Mouse (Mus musculus) inflammation-experienced regulatory T-cells, adult 6 months (primary cell): ENCODE data around the gene Snx29. TPM values are rescaled to one million over a fixed set of nuclear protein-coding genes. Genes with fewer than 3 reads are reported as not detected.
A peak's percentile ranks its signal among the peaks of the same experiment; 100 is the strongest.
"Not testable (repeated sequence)": the region's sequence is repeated elsewhere in the genome, so short reads cannot be mapped to it uniquely, and the experiment has no call there.

Source experiments
- ATAC-seq: one replicate; pipeline ENCODE4 v1.8.0; 2017
- polyA plus RNA-seq, 3 experiments: library from polyadenylated mRNA; unstranded; fragments of 100-300 nt; shearing (Covaris generic); gene quantifications; one replicate each; pipeline ENCODE4 v1.2.1; 2017

The Snx29 gene
- polyA plus RNA-seq, 3 experiments from 2014 or later, result 4.4 to 14.3 (median 6.1) TPM

DNA sequence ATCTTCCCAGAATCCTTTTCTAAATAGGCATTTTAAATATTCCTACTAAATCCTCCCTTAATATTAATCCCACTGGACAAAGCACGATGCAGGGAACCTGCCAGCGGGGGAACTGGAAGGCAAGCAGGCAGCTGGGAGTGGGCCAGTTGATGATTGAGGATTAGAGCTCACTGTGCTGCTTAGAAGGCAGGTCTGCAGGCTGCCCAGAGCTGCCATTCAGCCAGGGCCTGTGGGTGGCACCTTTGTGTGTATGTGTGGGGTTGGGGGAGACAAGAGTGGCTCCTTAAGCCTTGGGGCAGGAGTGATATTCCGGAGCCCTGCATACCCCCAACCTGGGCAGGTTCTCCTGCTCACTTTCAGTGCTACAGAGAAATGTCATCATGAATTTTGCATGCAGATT is 174.0 kb downstream of the Snx29 start:
- no peak for ATAC-seq

DNA sequence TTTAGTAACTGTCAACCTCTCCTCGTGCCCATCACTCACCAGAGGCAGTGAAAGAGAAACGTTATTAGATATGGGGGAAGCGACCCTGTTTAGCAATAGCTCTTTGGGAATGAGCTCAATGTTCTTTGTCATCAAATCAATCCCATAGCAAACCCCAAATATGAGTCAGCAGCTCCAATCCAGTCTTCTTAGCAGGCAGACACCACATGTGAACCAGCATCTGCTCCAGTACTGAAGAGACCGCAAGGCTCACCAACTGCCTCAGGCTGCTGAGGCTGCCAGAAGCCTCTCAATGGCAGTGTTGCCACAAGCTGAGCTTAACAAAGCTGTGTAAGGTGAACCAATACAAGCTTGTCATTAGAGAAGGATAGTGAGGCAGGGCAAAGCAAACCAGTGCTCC is 177.4 kb downstream of the Snx29 start:
- no peak for ATAC-seq

DNA sequence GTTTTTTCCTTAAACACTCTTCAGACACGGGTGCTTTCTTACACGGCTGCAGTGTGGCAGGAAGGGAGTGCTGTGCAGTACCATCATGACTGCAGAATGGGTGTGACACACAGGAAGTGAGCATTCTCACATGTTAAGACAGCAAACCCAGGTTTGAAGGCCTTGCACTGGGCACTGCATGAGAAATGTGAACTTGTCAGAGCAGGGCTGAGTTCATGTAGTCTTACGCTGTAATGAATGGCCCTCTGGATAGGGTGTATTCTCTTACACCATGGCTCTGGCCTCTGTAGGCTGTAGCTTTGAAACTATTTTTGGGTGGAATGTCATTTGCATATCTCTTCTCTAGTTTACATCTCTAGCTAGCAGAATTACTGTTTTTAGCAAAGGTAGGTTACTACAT is 178.4 kb downstream of the Snx29 start:
- peak; percentile 89 for ATAC-seq

DNA sequence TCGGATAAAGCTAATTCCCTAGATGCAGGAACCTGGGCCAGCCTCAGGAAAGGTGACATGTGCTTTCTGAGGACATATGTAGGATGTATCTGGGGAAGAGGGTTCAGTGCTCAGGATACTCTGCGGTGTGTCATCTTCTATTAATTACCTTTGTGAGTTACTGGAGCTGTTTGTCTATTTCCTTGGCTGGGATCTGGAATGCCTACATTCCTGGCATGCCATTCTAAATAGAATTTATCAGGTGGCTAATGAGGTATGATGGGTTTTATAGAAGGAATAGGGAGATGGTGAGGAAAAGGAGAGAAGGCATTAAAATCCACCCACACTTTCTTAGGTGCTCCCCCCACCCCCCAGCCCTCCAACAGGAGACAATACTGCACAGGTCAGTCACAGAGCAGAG is 178.9 kb downstream of the Snx29 start:
- no peak for ATAC-seq

DNA sequence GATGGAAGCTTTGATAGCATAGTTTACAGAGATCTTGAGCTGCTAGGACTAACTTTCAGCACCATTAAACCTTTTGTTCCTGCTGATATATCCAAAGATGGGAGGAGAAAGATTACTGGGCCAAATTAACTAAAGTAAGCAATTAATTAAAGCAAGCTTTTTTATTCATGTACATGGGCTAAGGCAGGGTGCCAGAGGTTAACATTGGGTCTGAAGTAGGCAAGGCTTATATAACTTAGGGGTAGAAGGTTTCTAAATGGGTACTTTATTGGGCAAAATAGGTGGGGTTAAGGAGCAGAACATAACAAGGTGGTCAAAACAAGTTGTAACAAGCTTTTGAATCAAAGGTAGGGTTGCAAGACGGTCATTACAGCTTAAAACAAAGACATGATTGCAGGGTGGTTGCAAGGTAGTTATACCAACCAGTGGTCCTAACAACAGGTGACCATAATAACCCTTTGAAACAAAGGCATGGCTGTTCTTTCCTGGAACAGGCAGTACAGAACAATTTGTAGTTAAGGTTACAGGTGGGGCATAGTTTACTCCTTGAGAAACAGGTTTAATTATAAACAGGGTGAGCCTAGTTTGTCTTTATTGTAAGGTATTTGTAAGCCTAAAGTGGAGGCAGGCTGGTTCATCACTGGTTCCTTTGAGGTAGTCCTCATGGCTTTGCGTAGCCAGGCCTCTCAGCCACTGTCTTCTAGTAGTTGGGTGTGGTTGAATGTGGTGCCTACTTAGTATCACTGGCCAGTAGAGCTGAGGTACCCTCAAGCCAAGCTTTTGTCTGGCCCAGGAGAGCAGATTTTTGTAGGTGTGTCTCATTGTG is 182.2 kb downstream of the Snx29 start:
- no peak for ATAC-seq

DNA sequence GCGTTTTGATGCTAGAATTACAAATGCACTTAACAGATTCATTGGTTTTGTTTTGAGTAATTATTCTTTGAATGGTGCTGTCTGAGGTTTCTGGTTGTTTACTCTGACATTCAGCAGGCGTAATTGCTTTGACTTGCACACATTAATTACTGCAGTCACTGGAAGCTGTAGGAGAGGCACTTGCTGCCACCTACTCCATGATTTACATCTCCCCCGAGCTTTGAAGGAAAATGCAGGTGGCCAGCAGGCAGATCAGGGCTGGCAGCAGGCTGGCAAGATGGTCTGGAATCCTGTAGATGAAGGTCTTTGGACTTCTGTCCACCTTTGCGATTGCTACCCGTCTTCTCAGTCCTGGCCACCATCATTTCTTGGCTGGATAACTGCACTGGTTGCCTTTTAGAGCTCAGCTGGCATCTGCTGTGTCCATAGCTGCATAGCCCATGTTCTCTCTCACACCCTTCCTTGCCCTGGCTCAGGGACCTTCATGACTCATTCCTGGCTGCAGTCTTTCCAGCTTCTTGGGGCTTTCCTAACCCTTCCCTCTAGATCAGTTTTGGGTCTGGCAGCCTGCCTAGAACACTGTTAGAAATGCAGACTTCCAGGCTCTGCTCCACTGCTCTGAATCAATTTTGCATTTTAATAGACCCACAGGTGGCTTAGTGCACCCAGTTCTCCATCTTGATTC is 182.9 kb downstream of the Snx29 start:
- no peak for ATAC-seq

DNA sequence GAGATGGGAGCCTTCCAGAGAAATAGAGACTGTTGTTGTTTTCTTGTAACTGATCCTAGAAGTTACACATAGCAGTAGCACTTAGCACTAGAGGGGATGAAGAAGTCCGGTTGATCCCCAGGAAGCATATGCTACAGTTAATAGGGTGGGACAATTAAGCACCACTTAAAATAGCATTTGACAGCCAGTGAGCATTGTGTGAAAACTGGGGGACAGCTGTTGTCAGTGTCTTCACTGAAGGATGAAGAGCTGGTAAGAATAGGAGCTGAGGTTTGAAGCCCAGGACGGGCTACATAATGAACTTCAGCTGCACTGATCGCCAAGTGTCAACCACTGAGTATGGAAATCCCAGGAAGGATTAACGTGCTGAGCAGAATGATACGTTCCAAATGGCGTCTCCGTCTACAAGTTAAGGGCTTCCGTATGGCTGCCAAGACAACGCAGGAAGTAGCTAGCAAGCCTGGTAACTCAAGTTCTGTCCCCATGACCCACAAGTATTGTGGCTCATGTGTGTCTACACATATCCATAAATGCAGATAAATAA is 184.6 kb downstream of the Snx29 start:
- no peak for ATAC-seq

DNA sequence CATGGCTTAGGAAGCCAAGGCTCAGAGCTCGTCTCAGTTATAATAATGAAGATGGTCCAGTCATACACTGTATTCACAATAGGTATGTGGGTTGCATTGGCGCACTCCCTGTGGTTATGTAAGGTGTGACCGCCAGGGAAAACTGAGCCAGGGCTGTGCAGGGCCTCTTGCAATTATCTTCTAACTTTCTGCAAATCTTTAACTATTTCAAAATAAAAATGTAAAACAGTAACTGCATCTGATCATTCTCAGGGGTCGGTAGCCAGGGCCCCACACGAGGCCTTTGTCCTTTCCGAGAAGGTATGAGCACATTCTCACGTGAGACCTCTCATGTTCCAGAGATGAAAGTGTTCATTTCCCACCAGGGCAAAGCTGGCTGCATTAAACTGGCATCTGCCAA is 185.6 kb downstream of the Snx29 start:
- ATAC-seq, result no peak

DNA sequence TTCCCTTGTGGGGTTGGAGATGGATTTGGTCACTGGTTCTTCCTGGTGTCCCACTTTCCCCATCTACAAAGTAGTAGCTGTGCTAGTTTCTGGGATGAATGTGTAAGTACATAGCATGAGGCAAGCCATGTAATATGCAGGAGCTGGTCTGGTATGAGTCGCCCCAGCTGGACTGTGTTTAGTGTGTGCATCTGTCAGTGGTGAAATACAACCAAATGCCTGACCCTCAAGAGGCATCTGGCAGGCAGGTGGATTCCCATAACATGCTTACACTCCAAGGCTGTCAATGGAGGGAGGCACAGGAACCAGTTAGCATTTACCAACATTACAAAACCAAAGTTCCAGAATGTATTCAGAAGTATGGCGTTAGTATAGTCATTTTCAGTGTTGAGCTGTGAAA is 187.7 kb downstream of the Snx29 start:
- no peak for ATAC-seq

DNA sequence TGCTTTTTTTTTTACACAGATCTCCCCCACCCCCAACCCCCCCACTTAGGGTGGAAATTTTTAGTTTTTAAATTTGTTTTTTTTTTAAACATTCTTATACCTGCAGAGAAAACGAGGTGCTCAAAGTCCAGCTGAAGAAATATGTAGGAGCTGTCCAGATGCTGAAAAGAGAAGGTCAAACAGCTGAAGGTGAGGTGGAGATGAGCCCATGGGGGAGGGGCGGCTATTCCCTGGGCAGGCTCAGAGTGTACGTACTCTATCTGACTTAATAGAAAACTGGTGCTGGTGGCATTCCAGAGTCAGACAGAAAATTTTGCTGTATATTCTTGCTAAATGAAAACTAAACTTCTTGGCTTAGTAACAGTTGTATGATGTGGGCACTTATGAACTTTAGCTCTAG is 188.1 kb downstream of the Snx29 start:
- no peak for ATAC-seq

DNA sequence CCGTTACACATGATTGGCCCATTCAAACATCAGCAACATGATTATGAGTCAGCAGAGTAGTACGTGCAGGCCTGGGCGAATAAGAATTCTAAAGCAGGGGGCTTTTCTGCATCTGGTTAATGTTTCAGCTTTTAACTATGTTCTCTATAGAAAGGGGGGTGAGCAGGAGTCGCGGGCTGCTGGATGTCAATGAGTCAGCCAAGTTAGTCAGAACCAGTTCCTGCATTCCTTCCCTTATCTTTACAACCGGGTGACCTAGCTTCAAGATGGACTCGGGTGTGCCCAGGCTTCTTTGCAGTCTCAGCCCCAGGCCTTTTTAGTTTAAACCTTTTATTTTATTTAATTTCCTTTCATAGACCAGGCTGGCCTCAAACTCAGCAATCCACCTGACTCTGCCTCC is 189.0 kb downstream of the Snx29 start:
- ATAC-seq, result not testable (repeated sequence)

DNA sequence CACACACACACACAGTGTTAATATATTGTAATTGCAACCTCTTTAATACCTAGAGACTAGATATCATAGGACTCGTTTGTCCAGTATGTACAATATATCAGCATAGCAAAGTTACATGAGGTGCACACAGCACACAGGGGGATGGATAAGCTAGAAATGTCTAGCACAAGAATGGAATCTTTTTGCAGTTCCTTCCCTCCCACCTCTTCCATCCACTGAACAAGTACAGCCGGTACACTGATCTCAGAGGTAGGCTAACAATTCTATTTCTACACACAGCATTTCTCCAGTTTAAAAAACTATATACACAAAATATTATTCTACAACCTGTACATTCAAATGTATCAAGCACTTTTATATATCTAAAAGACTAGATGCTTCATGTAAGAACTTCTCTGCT is 194.0 kb downstream of the Snx29 start:
- ATAC-seq, result no peak

DNA sequence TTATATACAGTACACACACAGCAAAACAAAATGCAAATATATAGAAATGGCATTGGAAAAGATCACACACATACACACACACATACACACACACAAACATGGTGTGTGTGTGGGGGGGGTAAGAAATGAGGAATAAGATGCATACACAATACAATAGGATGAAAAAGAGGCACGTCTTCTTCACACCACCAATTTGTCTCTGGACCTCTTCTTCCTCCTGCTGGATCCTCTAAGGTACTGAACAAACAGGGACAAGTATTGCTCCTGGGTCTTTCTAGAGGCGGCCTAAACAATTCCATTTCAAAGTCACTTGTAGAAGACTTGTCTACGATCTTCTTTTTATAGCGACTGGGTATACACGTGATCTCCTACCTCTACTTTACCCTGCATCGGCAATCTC is 194.7 kb downstream of the Snx29 start:
- no peak for ATAC-seq

DNA sequence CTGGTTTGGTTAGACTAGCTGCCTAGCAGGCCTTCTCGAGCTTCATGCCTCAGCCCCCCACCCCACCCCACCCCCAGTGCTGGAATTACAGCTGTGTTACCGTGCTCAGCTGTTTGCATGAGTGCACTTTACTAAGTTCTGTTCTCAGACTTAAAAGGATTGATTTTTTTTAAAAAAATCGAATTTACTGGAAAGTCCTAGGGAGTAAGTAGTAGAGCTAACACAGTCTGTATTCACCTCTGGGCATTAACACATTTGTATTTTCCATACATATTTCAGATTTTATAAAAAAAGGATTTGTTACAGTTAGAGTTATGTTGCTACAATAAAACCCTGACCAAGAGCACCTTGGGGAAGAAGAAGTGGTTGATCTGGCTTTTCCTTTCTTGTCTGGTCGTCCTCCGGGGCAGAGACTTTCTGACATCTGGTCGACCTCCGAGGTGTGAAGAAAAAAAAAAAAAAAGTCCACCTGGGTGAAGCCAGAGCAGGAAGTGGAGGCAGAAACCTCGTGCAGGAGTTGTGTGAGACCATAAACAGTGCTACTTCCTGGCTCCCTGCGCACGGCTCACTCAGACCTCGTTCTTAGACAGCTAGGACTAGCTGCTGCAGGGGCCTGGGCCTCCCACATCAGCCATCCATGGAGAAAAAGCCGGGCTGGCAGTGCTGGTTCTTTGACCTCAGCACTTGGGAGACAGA is 196.2 kb downstream of the Snx29 start:
- no peak for ATAC-seq

DNA sequence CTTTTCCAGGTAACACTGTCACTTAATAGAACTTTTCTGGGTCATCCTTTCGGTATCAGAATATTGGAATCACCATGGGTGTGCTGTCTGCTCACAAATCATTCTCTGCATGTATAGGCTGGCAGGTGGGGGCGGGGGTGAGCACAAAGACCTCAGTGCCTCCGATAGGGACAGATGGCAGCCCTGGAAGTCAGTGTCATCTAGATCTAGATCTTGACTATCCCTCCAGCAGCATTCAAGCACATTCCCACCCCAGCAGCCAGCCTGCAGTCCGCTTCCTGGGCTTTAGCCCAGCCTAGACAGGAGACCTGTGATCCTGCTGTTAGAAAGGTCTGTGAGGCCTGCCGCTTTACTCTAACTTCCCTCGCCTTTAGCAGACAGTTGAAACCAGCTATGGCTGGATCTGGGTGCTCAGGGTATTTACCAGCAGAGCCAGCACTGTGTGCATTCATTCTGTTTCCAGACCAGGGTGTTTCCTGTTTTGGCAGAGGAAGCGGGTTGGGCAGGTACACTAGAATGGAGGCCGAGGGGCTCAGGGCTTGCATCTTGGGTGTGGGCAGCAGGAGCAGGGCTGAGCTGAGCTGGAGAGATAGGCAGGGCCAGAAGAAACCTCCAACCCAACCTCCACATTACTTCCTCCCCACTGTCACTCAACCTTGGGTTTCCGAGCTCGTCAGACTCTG is 203.5 kb downstream of the Snx29 start:
- ATAC-seq, result peak; percentile 69

DNA sequence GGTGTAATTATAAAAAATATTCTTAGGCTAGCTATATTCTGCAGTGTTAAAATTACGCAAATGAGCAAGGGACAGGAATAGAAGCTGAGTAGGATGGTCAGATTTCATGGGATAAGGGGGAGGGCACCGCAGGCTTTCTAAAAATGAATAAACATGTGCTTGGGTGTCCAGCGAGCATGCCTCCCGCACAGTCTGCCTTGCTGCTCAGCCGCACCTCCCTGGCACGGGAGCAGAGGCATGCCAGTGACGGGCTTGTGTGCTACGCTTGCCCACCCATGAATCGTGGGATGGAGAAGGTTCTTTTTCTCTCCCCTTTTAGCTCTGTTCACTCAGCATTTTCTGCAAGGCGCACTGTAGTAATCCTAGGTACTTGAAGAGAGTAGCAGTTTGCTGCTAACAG is 204.3 kb downstream of the Snx29 start:
- no peak for ATAC-seq

DNA sequence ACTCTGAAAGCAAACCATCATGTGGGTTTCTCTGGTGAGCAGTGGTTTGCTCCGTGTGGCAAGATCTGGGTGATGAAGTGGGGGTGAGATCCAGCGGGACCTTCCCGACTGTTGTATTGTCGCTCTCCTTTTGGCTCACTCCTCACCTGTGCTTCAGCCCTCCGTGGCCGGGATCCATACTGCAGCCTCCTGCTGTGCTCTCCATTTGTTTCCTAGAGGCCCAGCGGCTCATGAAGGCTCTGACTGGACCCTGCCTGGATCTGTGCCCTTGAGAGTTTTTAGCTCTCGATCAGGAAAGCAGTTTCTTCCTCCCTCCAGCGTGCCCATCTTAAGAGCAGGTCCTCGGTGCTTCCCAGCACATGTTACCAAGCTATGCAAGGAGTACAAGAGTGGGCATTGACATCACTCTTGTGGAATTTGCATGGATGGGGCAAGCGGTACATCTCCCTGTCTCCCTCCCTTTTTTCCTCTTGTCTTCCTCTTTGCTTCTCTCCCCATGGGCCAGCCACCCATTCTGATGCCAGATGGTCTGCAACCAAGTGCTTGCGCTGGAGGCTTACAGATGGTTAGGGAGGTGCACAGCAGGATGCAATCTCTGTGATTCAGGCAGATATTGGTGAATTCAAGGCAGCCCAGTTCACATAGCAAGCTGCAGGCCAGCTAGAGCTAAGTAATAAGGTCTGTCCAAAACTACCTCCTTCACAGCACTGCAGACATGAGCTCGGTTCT is 207.9 kb downstream of the Snx29 start:
- ATAC-seq, result no peak

DNA sequence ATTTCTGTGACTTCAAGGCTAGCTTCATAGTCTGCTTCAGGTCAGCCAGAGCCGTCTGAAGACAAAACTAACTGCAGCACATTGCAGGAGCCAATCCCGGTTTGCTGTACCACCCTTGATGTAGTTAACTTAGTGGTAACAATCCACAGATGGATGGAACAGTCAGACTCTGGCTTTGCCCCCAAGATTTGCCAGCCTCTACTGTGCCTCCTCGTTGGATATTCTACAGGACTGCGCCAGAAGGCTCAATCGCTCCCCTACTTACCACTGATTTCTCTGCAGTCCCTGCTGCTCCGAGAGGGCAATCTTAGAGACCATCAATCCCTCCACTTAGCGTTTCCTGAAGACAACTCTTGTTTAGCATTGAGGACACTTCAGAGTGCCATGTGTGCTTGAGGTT is 208.7 kb downstream of the Snx29 start:
- no peak for ATAC-seq

DNA sequence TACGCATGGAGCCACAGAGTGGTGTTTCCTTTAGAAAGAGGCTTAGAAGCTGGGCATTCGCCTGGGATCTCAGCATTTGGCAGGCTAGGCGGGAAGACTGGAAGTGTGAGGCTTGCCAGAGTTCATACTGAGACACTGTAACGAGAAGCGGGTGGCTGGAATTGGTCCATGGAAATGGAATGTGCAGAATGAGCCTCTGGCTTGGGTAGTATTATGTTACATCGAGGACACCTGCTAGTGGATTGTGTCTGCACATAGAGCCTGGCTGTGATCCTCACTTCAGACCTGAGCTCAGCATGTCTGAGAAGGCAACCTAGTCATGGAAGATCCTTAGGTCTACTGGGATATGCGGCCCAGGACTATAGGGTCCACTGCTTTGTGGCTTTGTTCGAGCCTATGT is 209.9 kb downstream of the Snx29 start:
- ATAC-seq, result no peak

DNA sequence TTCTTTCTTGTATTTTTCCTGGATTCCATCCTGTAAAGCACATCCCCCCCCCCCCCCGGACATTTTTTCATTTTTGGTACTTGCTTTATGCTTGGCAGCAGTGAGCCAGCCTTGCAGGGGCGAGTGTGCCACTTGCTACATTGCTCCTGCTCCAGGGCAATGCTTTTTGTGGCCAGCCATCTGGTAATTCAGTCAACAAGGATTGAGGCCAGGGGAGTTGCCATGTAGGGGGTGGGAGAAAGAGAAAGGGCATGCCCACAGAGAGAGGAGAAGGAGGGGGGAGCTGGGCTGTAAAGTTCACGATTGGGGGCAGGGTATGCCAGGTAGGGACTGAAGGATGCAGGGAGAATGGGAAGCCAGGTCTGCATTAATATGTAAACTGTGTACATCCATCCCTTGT is 210.7 kb downstream of the Snx29 start:
- no peak for ATAC-seq

DNA sequence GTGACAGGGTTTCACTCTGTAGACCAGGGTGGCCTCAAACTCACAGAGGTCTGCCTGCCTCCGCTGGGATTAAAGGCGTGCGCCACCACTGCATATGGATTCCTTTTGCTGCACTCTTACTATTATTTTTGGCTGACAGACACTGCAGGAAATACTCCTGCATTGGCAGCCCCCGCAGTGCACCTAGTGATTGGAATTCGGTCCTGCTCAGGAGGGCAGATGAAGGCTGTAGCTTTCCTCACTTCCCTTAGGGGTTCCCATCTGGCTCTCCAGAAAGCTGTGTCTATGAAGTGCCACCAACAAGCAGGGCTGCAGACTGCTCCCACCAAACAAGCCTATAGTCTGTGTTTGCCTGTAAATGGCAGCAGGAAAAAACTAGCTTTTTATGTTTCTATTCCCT is 215.0 kb downstream of the Snx29 start:
- no peak for ATAC-seq

DNA sequence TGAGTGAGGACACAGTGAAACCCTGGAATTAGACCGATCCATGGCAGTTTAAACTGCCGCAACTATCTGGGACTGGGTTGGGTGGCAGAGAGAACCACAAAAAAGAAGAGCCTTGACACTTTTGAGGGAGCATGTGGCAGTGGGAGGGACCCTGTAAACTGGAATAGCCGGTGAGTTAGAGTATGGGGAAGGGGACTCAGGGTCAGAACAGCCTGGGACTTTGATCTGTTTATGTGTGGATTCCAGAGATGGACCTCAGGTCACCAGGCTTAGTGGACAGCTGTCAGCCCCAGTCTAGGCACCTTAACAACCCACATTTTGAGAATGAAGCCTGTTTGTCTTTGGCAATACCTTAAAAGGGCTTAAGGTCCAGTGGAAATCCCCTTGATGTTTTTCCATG is 215.5 kb downstream of the Snx29 start:
- no peak for ATAC-seq
